Mouse (Mus musculus) left cerebral cortex, adult 18-20 months (tissue): ENCODE data around the gene Stxbp2. TPM values are rescaled to one million over a fixed set of nuclear protein-coding genes. Genes with fewer than 3 reads are reported as not detected.

ENCODE experiments used
- DNase-seq, 2 experiments: peaks; one replicate each; pipeline ENCODE4 v3.0.0; 2021 to 2022; ENCODE audit warnings: low spot score in 2 of 2, mixed read lengths in 1 of 2
- total RNA-seq, 2 experiments: library from RNA; stranded (reverse); gene quantifications; 2 replicates each; pipeline ENCODE4 v1.2.3; 2021

Gene Stxbp2
- total RNA-seq, 2 experiments from 2014 or later = 50.9 to 56.7 TPM

DNA sequence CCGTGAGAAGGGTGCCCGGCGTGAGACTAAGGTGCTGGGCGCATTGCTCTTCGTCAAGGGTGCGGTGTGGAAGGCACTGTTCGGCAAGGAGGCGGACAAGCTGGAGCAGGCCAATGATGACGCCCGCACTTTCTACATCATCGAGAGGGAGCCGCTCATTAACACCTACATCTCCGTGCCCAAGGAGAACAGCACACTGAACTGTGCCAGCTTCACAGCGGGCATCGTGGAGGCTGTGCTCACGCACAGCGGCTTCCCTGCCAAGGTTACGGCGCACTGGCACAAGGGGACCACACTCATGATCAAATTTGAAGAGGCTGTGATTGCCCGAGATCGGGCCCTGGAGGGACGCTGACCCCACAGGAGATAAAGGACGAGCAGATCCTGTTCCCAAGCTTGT is 48.5 kb downstream of the Stxbp2 start:
- DNase-seq = no peak

DNA sequence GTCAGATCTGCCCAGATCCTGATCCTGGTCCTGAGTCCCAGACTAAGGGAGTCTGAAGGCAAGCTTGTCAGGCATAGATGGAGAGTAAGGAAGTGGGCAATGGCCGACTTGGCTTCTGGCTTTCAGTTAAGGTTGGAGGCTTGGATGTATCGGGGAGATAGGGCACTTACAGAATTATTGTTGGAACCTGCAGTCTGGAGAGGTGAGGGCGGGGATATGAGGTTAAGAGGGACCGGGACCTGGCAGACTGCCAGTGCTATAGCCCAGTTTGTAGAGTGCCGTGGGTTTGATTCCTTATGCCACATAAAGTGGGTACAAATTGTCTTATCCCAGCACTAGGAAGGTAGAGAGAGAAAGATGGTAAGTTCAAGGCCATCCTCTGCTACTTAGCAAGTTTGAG is 48.9 kb downstream of the Stxbp2 start:
- DNase-seq = no peak

DNA sequence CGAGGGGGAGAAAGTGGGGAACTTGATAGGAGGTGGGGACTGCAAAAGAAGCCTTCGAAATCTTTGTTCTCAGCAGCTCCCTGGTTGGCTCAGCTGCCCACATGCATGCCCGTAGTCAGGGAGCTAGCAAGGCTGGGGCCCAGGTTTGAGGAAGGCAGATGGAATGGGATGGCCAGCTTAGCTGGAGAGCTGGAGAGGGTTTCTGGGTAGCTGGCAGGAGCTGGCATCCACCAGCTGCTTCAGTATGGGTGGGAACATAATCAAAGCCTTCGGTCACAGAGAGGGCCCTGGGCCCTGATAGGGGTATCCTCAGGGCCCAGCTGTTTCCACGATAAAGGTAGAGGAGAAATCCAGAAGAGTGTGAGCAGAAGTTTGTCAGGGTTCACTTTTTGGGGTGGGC is 51.7 kb downstream of the Stxbp2 start:
- DNase-seq = no peak

DNA sequence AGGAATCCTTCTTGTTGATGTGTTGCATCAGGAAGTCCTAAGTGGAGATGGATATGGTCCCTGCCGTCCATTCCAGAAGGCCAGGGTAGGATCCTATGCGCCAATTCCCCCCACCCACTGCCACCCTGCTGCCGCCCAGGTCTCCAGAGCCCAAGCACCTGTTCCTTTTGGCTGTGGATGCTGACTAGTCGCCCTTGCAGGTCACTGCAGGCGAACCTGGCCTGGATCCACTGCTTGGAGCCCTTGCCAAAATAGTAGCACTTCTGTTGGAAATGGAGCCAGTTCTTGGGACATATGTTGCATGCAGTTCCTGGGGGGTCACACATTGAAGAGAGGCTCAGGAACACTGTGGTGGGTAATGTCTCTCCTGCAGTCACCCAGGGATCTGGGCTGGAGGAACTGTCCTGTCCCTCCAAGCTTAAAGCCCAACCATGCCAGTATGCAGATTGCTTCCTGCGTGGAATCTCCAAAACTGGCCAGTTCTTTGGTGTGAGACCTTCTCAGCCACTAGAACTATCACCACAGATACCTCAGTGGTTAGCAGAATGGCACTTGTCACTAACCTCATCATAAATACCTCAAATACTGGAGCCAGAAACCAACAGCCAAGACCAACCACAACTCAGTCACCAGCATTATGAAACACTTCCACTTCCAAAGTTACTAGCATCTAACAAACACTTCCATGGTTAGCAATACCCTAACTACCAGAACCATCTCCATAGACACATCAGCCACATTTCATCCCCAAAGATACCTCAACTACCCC is 52.8 kb downstream of the Stxbp2 start:
- no peak for DNase-seq

DNA sequence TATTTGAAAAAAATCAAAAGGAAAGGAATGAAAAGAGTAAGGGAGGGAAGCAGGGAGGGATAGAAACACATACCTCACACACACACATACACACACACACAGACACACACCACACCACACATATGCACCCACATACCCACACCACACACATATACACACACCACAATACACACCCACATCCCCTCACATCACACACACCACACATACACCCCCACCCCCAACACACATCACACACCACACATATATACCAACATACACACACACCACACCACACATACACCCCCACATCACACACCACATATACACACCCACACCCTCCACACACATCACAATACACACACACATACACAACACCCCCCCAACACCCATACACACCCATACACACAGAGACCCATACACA is 53.8 kb downstream of the Stxbp2 start:
- DNase-seq = no peak

DNA sequence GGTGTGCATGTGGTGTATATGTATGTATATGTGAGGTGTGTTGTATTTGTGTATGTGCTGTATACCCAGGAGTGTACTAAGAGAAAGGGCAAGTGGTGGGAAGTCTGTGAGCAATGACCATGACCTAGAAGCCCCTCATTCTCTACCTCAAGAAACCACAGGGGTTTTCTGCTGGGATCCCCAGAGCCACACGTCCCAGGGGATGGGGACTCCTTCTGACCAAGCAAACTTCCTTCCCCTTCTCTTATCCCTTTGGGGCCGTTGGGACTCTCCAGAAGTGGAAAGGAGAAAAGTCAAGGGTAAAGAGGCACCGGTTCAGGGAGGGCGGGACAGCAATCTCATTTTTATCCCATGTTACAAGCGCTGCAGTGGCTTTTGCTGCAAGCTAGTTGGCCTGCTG is 54.7 kb downstream of the Stxbp2 start:
- no peak for DNase-seq

DNA sequence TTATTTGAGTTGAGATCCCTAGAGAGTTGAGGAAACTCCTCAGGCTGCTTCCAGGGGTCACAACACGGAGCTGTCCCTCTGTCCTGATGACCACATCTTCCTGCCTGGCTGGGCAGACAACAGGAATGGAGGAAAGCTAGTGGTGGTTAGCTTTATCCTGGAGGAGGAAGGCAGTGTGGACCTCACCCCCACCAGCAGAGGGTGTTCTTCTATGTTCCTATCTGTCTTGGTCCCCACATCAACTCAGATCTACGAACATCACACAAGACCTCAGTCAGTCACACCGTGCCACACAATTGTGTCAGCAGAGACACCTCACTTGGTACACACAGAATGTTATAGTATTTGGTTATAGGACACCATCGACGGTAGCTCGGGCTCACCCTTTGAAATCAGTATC is 56.8 kb downstream of the Stxbp2 start:
- DNase-seq = no peak

DNA sequence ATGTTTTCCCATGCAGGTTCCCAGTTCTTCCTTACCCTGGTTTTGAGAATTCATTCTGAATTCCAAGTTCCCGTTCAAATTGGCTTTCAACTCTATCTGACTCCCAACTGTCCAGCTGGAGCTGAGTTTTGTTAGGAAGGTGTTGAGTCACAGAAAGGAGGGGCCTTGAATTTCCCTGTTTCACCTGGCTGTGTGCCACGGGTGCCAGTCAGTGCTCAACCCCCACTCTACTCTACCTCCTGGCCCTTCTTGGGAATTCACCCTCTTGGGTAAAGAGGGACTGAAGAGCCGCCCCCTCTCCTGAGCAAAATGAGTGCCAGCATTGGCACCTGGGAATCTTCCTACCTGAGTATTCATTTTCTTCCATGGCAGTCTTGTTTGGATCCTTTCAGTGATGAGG is 60.0 kb downstream of the Stxbp2 start:
- no peak for DNase-seq

Other genes starting within 250 kb of the Stxbp2 start
- gene Arhgef18, start 237.9 kb upstream of the Stxbp2 start, total RNA-seq = 10 to 100 TPM; 44.0 to 48.9 TPM
- under 1 TPM; 0.33 to 0.77 TPM for gene Pex11g, start 163.3 kb upstream of the Stxbp2 start, total RNA-seq
- gene Tex45, start 160.1 kb upstream of the Stxbp2 start, total RNA-seq = not detected
- gene Zfp358, start 137.8 kb upstream of the Stxbp2 start, total RNA-seq = 10 to 100 TPM; 34.3 to 34.6 TPM
- 10 to 100 TPM; 82.2 to 92.0 TPM for gene Mcoln1, start 130.5 kb upstream of the Stxbp2 start, total RNA-seq
- 10 to 100 TPM; 66.3 to 76.8 TPM for gene Pnpla6, start 115.6 kb upstream of the Stxbp2 start, total RNA-seq
- gene C330021F23Rik, start 63.0 kb upstream of the Stxbp2 start, total RNA-seq = under 1 TPM in 1 of 2 experiments, not detected in 1; 0.40 TPM
- gene Camsap3, start 43.7 kb upstream of the Stxbp2 start, total RNA-seq = 10 to 100 TPM; 33.4 to 37.9 TPM
- gene Xab2, start 9.6 kb upstream of the Stxbp2 start, total RNA-seq = 10 to 100 TPM; 37.9 to 41.5 TPM
- gene Pet100, start 9.4 kb upstream of the Stxbp2 start, total RNA-seq = 10 to 100 TPM; 80.8 to 85.8 TPM
- not detected for gene Pcp2, start 5.4 kb upstream of the Stxbp2 start, total RNA-seq
- under 1 TPM; 0.68 to 0.86 TPM for gene Retn, start 24.8 kb downstream of the Stxbp2 start, total RNA-seq
- under 1 TPM; 0.23 to 0.30 TPM for gene Mcemp1, start 34.8 kb downstream of the Stxbp2 start, total RNA-seq
- 10 to 100 TPM in 1 of 2 experiments, 1 to 10 TPM in 1; 9.2 to 14.6 TPM for gene Fcor, start 41.4 kb downstream of the Stxbp2 start, total RNA-seq
- 10 to 100 TPM; 29.1 to 29.3 TPM for gene Trappc5, start 45.3 kb downstream of the Stxbp2 start, total RNA-seq
- gene Fcer2a, start 63.2 kb downstream of the Stxbp2 start, total RNA-seq = not detected
- gene Clec4g, start 89.7 kb downstream of the Stxbp2 start, total RNA-seq = not detected
- gene Cd209a, start 118.0 kb downstream of the Stxbp2 start, total RNA-seq = 1 to 10 TPM; 1.7 to 2.2 TPM
- not detected for gene Cd209e, start 223.4 kb downstream of the Stxbp2 start, total RNA-seq
- gene Cd209d, start 247.6 kb downstream of the Stxbp2 start, total RNA-seq = under 1 TPM in 1 of 2 experiments, not detected in 1; 0.56 TPM